Mouse (Mus musculus) embryonic fibroblast, embryonic 13.5 days (primary cell): Measurements from ENCODE around the gene Gm3269. TPM values are rescaled to one million over a fixed set of nuclear protein-coding genes. Genes with fewer than 3 reads are reported as not detected.
"Not testable (repeated sequence)": the region's sequence is repeated elsewhere in the genome, so short reads cannot be mapped to it uniquely, and the experiment has no call there.

ENCODE experiments used
- H3K27ac ChIP-seq: 2 replicates; pipeline ENCODE4 v1.5.1; 2012; ENCODE audit warnings: low read length, control low read depth, inconsistent platforms; ENCODE audit not compliant: insufficient read depth
- H3K4me1 ChIP-seq: 2 replicates; pipeline ENCODE4 v1.6.1; 2011; ENCODE audit warnings: low read length; ENCODE audit not compliant: control insufficient read depth, insufficient read depth
- H3K4me3 ChIP-seq: 2 replicates; pipeline ENCODE4 v1.5.1; 2011; ENCODE audit warnings: mild to moderate bottlenecking, control low read depth, low read length; ENCODE audit not compliant: insufficient read depth
- polyA plus RNA-seq: library from polyadenylated mRNA; stranded (reverse); fragments of >200 nt; gene quantifications from 2 replicates; pipeline ENCODE4 v1.2.4, GENCODE M21; 2011; ENCODE audit warnings: low read depth; ENCODE audit not compliant: missing spikeins, insufficient read length

Gene Gm3269
- polyA plus RNA-seq = not detected in 2 replicates

GRCm38 (mm10) chr14:4837806-4838205 lies at the start of gene Gm3269:
TSS of gene Gm3269 (plus strand) at chr14:4838106.
- H3K27ac ChIP-seq, H3K4me1 ChIP-seq, H3K4me3 ChIP-seq: not testable (repeated sequence)

GRCm38 (mm10) chr14:4806421-4806820 lies 31.5 kb upstream of the Gm3269 start:
- not testable (repeated sequence) for H3K4me3 ChIP-seq, H3K27ac ChIP-seq, H3K4me1 ChIP-seq

- not testable (repeated sequence) for H3K27ac ChIP-seq, H3K4me1 ChIP-seq, H3K4me3 ChIP-seq
Measured at GRCm38 (mm10) chr14:4821950-4822349, 16.0 kb upstream of the Gm3269 start.

- not testable (repeated sequence) for H3K4me1 ChIP-seq, H3K27ac ChIP-seq
- peak within 1 kb of the TSS; percentile 36 for H3K4me3 ChIP-seq
Measured at GRCm38 (mm10) chr14:4855299-4855980, 17.5 kb downstream of the Gm3269 start, which contains the start of gene Gm3264. TSS of gene Gm3264 (plus strand) at chr14:4855576.

GRCm38 (mm10) chr14:4892116-4892515 lies 54.2 kb downstream of the Gm3269 start, which contains the start of gene Gm3278:
TSS of gene Gm3278 (plus strand) at chr14:4892416.
- not testable (repeated sequence) for H3K4me3 ChIP-seq, H3K4me1 ChIP-seq, H3K27ac ChIP-seq

Other genes with a start within 250 kb of the Gm3269 start
- not detected in 2 replicates for gene Gm8159, start 205.8 kb upstream of the Gm3269 start, polyA plus RNA-seq
- gene Gm3239, start 173.9 kb upstream of the Gm3269 start, polyA plus RNA-seq = not detected in 2 replicates
- gene Gm7876, start 128.9 kb upstream of the Gm3269 start, polyA plus RNA-seq = not detected in 2 replicates
- not detected in 2 replicates for gene Gm3252, start 111.3 kb upstream of the Gm3269 start, polyA plus RNA-seq
- not detected in 2 replicates for gene Gm9602, start 61.8 kb upstream of the Gm3269 start, polyA plus RNA-seq
- not detected in 2 replicates for gene Gm3264, start 17.5 kb downstream of the Gm3269 start, polyA plus RNA-seq
- gene Gm3278, start 54.3 kb downstream of the Gm3269 start, polyA plus RNA-seq = not detected in 2 replicates
- gene Gm8297, start 145.8 kb downstream of the Gm3269 start, polyA plus RNA-seq = not detected in 2 replicates
- not detected in 2 replicates for gene Gm3298, start 177.8 kb downstream of the Gm3269 start, polyA plus RNA-seq
- gene 4930555G01Rik, start 212.5 kb downstream of the Gm3269 start, polyA plus RNA-seq = not detected in 2 replicates
- not detected in 2 replicates for gene Gm8281, start 232.9 kb downstream of the Gm3269 start, polyA plus RNA-seq